Mouse (Mus musculus) naive thymus-derived CD4-positive, alpha-beta T cell, adult 2 months (primary cell): ENCODE results near the gene Gm11569.
"Not testable (repeated sequence)": the region's sequence is repeated elsewhere in the genome, so short reads cannot be mapped to it uniquely, and the experiment has no call there.

Experiments
- DNase-seq: peaks from one replicate; pipeline ENCODE4 v3.0.0-alpha.2; 2011; ENCODE audit warnings: low read depth

Gene Gm11569

DNA sequence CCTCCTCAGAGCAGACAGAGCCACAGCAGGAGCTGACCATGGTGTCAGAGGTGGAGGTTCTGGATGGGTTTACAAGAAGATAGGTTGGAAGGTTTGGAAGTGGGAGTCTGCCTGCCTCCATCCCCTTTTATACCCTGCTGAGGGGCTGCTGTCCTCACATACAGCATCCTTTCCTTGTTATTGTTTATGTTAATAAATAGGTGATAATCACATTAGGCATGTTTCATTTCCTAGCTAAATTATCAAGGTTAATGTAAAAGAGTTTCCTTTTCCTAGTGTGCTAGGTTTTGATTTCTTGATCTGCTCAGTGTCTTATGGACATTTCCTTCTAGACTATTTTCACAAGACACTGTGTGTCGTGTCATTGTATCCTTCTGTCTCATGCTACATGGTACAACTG lies at the start of gene Gm11569:
Gm11569 (minus strand) TSS at position 101 of the 400 bp plus-strand sequence.
- not testable (repeated sequence) for DNase-seq

GRCm38 (mm10) chr11:99846746-99847145 lies 48.0 kb upstream of the Gm11569 start:
- DNase-seq, result no peak

DNA sequence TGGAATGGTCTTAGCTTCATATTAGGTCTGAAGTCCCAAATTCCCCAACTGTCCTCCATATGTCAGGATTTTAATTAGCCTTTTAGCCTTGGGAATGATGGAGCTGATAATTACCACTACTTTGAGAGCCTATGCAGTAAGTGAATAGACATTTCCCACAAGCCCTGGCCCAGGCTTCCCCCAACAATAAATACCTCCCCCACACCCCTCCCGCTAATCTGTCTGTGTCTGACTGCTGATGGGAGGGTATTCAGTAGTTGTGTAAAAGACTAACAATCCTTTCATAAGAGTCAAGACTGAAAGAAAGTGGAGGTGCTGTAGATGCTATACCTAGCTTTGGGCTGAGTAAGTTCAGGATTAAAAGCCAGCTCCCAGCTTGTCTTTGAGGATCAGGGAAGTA lies 43.5 kb upstream of the Gm11569 start:
- DNase-seq, result no peak

GRCm38 (mm10) chr11:99837966-99838365 lies 39.2 kb upstream of the Gm11569 start, which contains the start of gene 2300003K06Rik:
Gene 2300003K06Rik, minus strand, starts transcription at chr11:99838066.
- DNase-seq, result no peak

DNA sequence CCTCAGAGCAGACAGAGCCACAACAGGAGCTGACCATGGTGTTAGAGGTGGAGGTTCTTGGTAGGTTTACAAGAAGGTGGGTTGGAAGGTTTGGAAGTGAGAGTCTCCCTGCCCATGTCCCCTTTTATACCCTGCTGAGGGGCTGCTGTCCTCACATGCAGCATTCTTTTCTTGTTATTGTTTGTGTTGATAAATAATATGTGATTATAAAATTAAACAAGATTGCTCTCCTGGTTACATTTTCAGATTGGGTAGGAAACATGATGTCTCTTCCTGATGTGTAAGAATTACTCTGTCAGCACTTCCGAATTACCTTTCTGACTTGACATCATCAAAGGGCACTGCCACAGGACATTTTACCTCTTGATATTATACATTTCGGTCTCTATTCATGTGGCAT lies 16.8 kb upstream of the Gm11569 start, which contains the start of gene Gm11564:
Gm11564 (minus strand) TSS at position 101 of the 400 bp plus-strand sequence.
- DNase-seq, result not testable (repeated sequence)

GRCm38 (mm10) chr11:99809792-99810191 lies 11.1 kb upstream of the Gm11569 start, which contains the start of gene Krtap4-13:
Gene Krtap4-13, minus strand, starts transcription at chr11:99809892.
- DNase-seq, result not testable (repeated sequence)

- not testable (repeated sequence) for DNase-seq
Observed at GRCm38 (mm10) chr11:99804346-99804745, 5.6 kb upstream of the Gm11569 start, which contains the start of gene Gm11554. Gene Gm11554, minus strand, starts transcription at chr11:99804446.

- DNase-seq, result no peak
Observed at GRCm38 (mm10) chr11:99793367-99793766, 5.4 kb downstream of the Gm11569 start, which contains the start of gene Gm11596. Gene Gm11596, minus strand, starts transcription at chr11:99793467.

- not testable (repeated sequence) for DNase-seq
Observed at GRCm38 (mm10) chr11:99784900-99785299, 13.8 kb downstream of the Gm11569 start, which contains the start of gene Krtap4-9. Gene Krtap4-9, plus strand, starts transcription at chr11:99785200.

- no peak for DNase-seq
Observed at GRCm38 (mm10) chr11:99780604-99781003, 18.1 kb downstream of the Gm11569 start, which contains the start of gene Krtap4-8. Gene Krtap4-8, minus strand, starts transcription at chr11:99780704.

DNA sequence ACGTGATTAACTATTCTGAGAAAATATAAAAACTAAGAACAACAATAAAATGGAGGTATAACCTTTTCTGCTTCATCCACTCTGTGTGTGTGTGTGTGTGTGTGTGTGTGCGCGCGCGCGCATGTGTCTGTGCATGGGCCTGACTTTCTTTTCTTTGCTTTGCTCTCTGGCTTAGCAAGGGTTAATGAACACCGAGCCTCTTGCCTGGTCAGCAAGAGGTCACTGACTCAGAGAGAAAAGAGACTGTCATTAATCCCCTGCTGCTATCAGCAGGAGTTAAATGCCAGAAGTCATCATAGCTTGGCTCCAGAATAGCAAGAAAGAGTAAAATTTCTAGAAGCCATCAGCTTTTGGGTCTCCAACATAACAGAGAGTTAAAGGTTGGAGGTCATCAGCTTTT lies 20.3 kb downstream of the Gm11569 start:
- DNase-seq, result no peak

DNA sequence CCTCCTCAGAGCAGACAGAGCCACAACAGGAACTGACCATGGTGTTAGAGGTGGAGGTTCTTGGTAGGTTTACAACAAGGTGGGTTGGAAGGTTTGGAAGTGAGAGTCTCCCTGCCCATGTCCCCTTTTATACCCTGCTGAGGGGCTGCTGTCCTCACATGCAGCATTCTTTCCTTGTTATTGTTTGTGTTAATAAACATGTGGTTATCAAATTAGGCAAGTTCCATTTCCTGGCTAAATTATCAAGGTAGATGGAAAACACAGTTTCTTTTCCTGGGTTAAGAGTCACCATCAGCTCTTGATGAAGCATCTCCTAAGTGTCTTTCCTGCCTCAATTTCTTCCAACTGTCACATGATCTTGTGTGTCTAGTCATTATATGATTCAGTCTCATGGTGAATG lies 25.9 kb downstream of the Gm11569 start, which contains the start of gene Gm11595:
Gm11595 (minus strand) TSS at position 101 of the 400 bp plus-strand sequence.
- DNase-seq, result not testable (repeated sequence)

DNA sequence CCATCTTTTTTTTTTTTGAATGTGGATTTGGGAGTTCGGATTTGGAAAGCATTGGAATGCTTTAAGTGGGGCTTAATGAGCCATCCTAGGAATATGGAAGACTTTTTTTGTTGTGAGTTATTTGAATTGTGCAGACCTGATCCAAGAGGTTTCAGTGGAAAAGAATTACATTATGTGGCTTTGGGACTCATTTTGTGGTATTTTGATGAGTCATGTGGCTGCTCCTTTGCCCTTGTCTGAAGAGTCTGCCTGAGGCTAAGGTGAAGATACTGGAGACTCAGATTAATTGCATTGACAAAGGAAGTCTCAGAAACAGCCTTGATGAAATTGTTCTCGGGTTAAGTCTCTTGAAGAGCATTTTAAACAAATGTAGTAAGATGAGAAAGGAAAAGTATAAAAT lies 30.3 kb downstream of the Gm11569 start:
- DNase-seq, result no peak

DNA sequence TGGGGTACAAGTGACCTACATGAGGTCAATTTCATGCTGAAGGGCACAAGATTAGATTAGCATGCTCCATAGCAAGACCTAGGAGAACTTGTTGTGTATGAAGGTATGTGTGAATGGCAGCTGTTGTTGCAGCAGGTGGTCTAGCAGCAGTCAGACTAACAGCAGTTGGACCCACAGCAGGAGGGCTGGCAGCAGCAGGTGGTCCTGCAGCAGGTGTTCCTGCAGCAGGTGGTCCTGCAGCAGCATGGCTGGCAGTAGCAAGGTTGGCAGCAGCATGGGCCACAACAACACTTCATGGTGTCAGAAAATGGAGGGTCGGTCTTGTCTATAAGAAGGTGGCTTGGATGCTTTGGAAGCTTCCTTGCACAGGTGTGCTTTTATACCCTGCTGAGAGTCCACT lies 39.9 kb downstream of the Gm11569 start:
- no peak for DNase-seq
